Mouse (Mus musculus) CH12.LX (cell line): ENCODE results near the gene Rplp1.

ENCODE experiments used
- CTCF ChIP-seq, 2 experiments: IDR thresholded peaks in 1 of 2; conservative IDR thresholded peaks in 1 of 2; 2 replicates each; pipeline ENCODE4 v1.5.1; 2011 to 2012; ENCODE audit warnings: low read depth in 2 of 2, low read length in 2 of 2, improper control_type of control experiment in 1 of 2, inconsistent platforms in 1 of 2, mild to moderate bottlenecking in 1 of 2, moderate library complexity in 1 of 2
- ELF1 ChIP-seq: IDR thresholded peaks from 2 replicates; pipeline ENCODE4 v1.6.1; 2014; ENCODE audit warnings: low read depth, mild to moderate bottlenecking, inconsistent platforms, low read length, improper control_type of control experiment
- EP300 ChIP-seq: IDR thresholded peaks from 2 replicates; pipeline ENCODE4 v1.6.1; 2011; ENCODE audit warnings: low read length, improper control_type of control experiment
- IRF4 ChIP-seq: IDR thresholded peaks from 2 replicates; pipeline ENCODE4 v1.6.1; 2014; ENCODE audit warnings: low read depth, mild to moderate bottlenecking, inconsistent platforms, low read length, improper control_type of control experiment
- MAFK ChIP-seq: IDR thresholded peaks from 2 replicates; pipeline ENCODE4 v1.6.1; 2011; ENCODE audit warnings: low read length, improper control_type of control experiment; ENCODE audit not compliant: insufficient replicate concordance
- MAX ChIP-seq: IDR thresholded peaks from 2 replicates; pipeline ENCODE4 v1.6.1; 2011; ENCODE audit warnings: low read length, improper control_type of control experiment
- MXI1 ChIP-seq: IDR thresholded peaks from 2 replicates; pipeline ENCODE4 v1.6.1; 2011; ENCODE audit warnings: mild to moderate bottlenecking, low read depth, low read length, improper control_type of control experiment
- POLR2A ChIP-seq: IDR thresholded peaks from 2 replicates; pipeline ENCODE4 v1.6.1; 2011; ENCODE audit warnings: low read depth, mild to moderate bottlenecking, improper control_type of control experiment, low read length
- POLR2AphosphoS2 ChIP-seq: IDR thresholded peaks from 2 replicates; pipeline ENCODE4 v1.6.1; 2011; ENCODE audit warnings: low read depth, low read length, improper control_type of control experiment
- TCF12 ChIP-seq: IDR thresholded peaks from 2 replicates; pipeline ENCODE4 v1.6.1; 2014; ENCODE audit warnings: low read depth, mild to moderate bottlenecking, inconsistent platforms, low read length, improper control_type of control experiment
- USF1 ChIP-seq: IDR thresholded peaks from 2 replicates; pipeline ENCODE4 v1.6.1; 2014; ENCODE audit warnings: low read depth, mild to moderate bottlenecking, inconsistent platforms, low read length, improper control_type of control experiment
- ZC3H11A ChIP-seq: IDR thresholded peaks from 2 replicates; pipeline ENCODE4 v1.6.1; 2012; ENCODE audit warnings: low read depth, mild to moderate bottlenecking, inconsistent platforms, low read length, improper control_type of control experiment
- ZKSCAN1 ChIP-seq: IDR thresholded peaks from 2 replicates; pipeline ENCODE4 v1.6.1; 2012; ENCODE audit warnings: low read depth, inconsistent platforms, low read length, improper control_type of control experiment, borderline replicate concordance
- ZNF384 ChIP-seq: IDR thresholded peaks from 2 replicates; pipeline ENCODE4 v1.6.1; 2012; ENCODE audit warnings: low read depth, low read length, improper control_type of control experiment, inconsistent platforms

DNA sequence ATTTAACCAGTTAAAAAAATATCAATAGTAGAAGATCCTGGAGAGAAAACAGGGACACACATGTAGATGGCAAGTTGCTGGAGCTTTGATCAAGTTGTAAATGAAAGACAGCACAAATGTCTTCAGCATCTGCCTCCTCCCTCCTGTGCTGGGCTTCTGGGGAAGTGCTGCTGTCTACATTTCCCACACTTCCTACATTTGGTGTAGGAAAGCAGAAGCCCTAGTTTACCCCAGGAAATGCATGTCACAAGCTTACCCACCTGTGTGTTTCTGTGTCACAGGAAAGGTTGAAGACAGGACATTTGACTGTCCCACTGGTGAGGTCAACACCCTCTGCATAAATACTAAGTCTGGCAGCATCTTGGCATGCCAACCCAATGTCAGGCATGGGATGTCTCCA lies 40.4 kb upstream of the Rplp1 start:
- TF ChIP-seq CTCF (conservative IDR thresholded peaks at IDR 0.05 in 1 of 2, IDR thresholded peaks at IDR 0.05 in 1 of 2; ENCODE audit: low read depth in 2 of 2, low read length in 2 of 2): no peak
- TF ChIP-seq POLR2A: no peak
- TF ChIP-seq ZNF384: no peak
- no peak for TF ChIP-seq ZC3H11A
- no peak for TF ChIP-seq USF1
- TF ChIP-seq ELF1: no peak
- TF ChIP-seq EP300: no peak
- no peak for TF ChIP-seq TCF12
- TF ChIP-seq POLR2AphosphoS2: no peak
- TF ChIP-seq IRF4: no peak
- no peak for TF ChIP-seq MAFK
- no peak for TF ChIP-seq ZKSCAN1
- no peak for TF ChIP-seq MXI1
- TF ChIP-seq MAX: no peak
